Mouse (Mus musculus) olfactory bulb, adult 2 months (tissue): ENCODE results near the gene Btn2a2.

Experiments used
- CTCF ChIP-seq: fragments of 200-500 bp; IDR thresholded peaks from 2 replicates; pipeline ENCODE4 v1.5.1; 2012; ENCODE audit warnings: low read depth, mild to moderate bottlenecking, low read length, moderate library complexity; ENCODE audit not compliant: insufficient read depth
- POLR2A ChIP-seq: fragments of 200-500 bp; IDR thresholded peaks from 2 replicates; pipeline ENCODE4 v1.6.1; 2012; ENCODE audit warnings: mild to moderate bottlenecking, low read depth, low read length, moderate library complexity; ENCODE audit not compliant: insufficient read depth

GRCm38 (mm10) chr13:23518885-23519284 is 30.2 kb upstream of the Btn2a2 start:
- TF ChIP-seq CTCF (no peak), POLR2A (no peak)
